Mouse (Mus musculus) neural tube, embryonic 12.5 days (tissue): ENCODE data around the gene Rai14. TPM values are rescaled to one million over a fixed set of nuclear protein-coding genes. Genes with fewer than 3 reads are reported as not detected.

Source experiments
- ATAC-seq: fragments of 200-750 bp; cut with Nextera tagmentation; 2 replicates; pipeline ENCODE4 v1.8.0; 2017; ENCODE audit warnings: low read depth, mild to moderate bottlenecking, moderate TSS enrichment, moderate library complexity; ENCODE audit not compliant: low FRiP score
- H3K27ac ChIP-seq: fragments of 300-500 bp; sonication (generic); 2 replicates; pipeline ENCODE4 v1.5.1; 2016
- H3K27me3 ChIP-seq: fragments of 300-500 bp; sonication (generic); replicated peaks from 2 replicates; pipeline ENCODE4 v1.6.1; 2016; ENCODE audit warnings: mild to moderate bottlenecking
- H3K36me3 ChIP-seq: fragments of 300-500 bp; sonication (generic); 2 replicates; pipeline ENCODE4 v1.6.1; 2016; ENCODE audit warnings: mild to moderate bottlenecking
- H3K4me1 ChIP-seq: fragments of 300-500 bp; sonication (generic); 2 replicates; pipeline ENCODE4 v1.6.1; 2016
- H3K4me2 ChIP-seq: fragments of 300-500 bp; sonication (generic); replicated peaks from 2 replicates; pipeline ENCODE4 v1.6.1; 2016; ENCODE audit warnings: mild to moderate bottlenecking
- H3K4me3 ChIP-seq: fragments of 300-500 bp; sonication (generic); 2 replicates; pipeline ENCODE4 v1.5.1; 2016
- H3K9ac ChIP-seq: fragments of 300-500 bp; sonication (generic); 2 replicates; pipeline ENCODE4 v1.6.1; 2016; ENCODE audit warnings: mild to moderate bottlenecking
- H3K9me3 ChIP-seq: fragments of 300-500 bp; sonication (generic); 2 replicates; pipeline ENCODE4 v1.6.1; 2016; ENCODE audit warnings: mild to moderate bottlenecking
- whole genome bisulfite sequencing: fragments of 180-500 bp; shearing (Covaris S2); methylation state at CpG from one replicate; pipeline ENCODE4 v1.1.7; 2016; 5-methylcytosine and 5-hydroxymethylcytosine counted together
- polyA plus RNA-seq: library from polyadenylated mRNA; unstranded; fragments of >200 nt; fragmentation: Nextera tagmentation; extraction: Ambion mirVana; gene quantifications from 2 replicates; pipeline ENCODE4 v1.2.1, GENCODE M21; 2016

Gene Rai14
- polyA plus RNA-seq, 1 experiment from 2014 or later: 63.3 TPM

DNA sequence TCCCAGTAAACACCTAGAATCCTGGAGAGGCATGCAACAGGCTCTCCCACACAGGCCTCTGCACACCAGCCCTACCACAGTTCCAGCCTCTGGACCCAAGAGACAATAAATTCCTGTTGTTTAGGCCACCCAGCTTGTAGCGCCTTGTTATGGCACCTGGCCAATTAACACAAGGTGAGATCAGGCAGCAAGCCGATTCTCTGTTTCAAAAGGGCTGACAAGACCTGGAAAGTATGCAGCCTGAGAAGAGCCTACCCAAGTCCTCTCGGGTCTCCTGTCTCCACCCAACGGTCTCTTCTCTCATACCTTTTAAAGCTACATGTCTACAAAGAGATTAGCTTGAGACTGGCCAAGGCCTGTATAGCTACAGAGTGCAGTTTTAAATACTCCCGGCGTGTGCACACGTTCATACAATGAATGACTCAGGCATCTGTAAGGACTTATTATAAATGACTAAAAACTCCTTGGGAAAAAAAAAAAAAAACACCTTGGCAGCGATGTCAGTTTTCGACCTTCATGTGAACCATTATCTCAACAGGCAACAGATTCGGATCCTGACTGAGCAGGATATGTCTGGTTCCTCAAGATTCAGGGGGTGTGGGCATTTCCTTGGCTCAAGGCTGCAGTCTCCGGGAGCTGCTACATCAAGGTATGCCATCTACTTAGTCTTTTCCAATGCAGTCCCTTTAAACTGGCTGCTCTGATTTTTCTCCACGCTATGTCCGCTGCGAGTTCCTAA, 28.6 kb downstream of the Rai14 start:
- H3K4me2 ChIP-seq: no peak overlapping the region
- no peak for ATAC-seq
- H3K27ac ChIP-seq: no peak overlapping the region
- no peaks in the 10 kb centered on the region for H3K9me3 ChIP-seq
- H3K9ac ChIP-seq: no peak overlapping the region
- peaks cover 32% of the 10 kb centered on the region for H3K36me3 ChIP-seq
- H3K4me1 ChIP-seq: no peaks in the 10 kb centered on the region
- H3K27me3 ChIP-seq: no peaks in the 10 kb centered on the region
- no peak overlapping the region for H3K4me3 ChIP-seq
- 88% methylated on average over 14 of the region's 14 CpGs for WGBS

DNA sequence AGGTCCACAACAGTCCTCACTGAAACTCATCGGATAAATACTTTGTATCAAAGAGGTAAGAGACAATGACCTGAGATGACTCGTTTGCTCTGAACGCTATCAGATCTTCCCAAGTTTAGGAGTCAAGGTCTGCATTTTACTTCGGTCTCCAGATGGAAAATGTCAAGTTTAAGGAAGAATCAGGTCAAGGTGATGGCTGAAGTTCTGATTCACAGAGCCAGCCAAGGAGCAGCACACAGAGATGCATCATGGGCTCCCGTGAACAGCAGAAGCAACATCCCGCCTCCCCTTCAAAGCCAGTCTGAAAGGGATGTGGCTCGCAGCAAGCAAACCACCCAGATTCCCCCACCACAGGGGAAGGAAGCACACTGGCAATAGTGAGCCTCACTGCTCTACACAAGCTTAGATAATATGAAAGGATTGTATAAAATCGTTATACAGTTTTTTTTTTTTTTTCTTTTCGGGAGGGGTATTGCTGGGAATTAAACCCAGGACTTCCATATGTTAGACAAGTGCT, 30.7 kb downstream of the Rai14 start:
- Histone ChIP-seq H3K27ac (no peak overlapping the region), H3K27me3 (no peaks in the 10 kb centered on the region), H3K36me3 (peaks cover 16% of the 10 kb centered on the region), H3K4me2 (no peak overlapping the region), H3K4me1 (no peaks in the 10 kb centered on the region), H3K9me3 (no peaks in the 10 kb centered on the region), H3K4me3 (no peak overlapping the region), H3K9ac (no peak overlapping the region)
- ATAC-seq: no peak
- 91% methylated on average over 9 of the region's 9 CpGs for WGBS

- no peaks in the 10 kb centered on the region for H3K4me1 ChIP-seq
- H3K4me3 ChIP-seq: no peak overlapping the region
- no peak overlapping the region for H3K9ac ChIP-seq
- no peak for ATAC-seq
- 90% methylated on average over 5 of the region's 5 CpGs for WGBS
- H3K27ac ChIP-seq: no peak overlapping the region
- no peaks in the 10 kb centered on the region for H3K27me3 ChIP-seq
- H3K36me3 ChIP-seq: no peaks in the 10 kb centered on the region
- H3K4me2 ChIP-seq: no peak overlapping the region
- no peaks in the 10 kb centered on the region for H3K9me3 ChIP-seq
Measured at GRCm38 (mm10) chr15:10680514-10680913, 33.9 kb downstream of the Rai14 start.

DNA sequence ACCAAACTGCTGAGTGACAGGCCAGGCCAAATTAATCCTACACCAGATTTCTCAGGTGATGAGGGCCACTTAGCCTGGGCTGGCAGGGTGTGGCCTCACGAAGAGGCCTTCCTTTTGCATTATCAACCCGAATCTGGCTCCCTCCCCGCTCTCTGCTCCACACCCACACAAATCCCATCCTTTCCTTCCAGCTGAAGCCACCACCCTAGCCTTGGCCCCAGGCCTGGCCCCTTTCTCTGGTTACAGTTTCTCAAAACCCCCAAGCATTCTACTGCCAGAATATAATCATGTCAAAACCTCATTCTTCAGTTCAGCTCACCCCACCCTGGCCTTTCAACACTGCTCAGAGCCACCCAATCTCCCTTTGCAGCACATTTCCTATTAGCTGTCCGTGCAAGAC, 34.9 kb downstream of the Rai14 start:
- ATAC-seq: no peak
- no peak overlapping the region for H3K4me3 ChIP-seq
- no peaks in the 10 kb centered on the region for H3K27me3 ChIP-seq
- H3K9me3 ChIP-seq: no peaks in the 10 kb centered on the region
- WGBS: 92% methylated on average over 4 of the region's 4 CpGs
- H3K9ac ChIP-seq: no peak overlapping the region
- H3K4me2 ChIP-seq: no peak overlapping the region
- no peaks in the 10 kb centered on the region for H3K36me3 ChIP-seq
- no peaks in the 10 kb centered on the region for H3K4me1 ChIP-seq
- H3K27ac ChIP-seq: no peak overlapping the region

DNA sequence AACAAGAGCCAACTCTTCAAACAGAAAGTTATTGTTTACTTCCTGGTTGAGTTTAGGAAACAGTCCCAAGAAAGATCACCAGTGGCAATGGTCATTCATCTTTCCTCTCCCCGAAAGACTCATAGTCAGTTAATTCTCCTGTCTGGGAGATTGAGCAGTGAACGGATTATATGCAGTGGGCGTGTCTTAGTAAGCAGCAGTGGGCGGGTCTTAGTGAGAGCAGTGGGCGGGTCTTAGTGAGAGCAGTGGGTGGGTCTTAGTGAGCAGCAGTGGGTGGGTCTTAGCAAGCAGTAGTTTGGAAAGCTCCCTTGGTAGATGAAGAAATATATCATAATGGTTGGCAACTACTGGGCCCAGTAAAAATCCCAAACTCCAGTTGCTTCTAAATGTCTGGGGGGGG, 38.6 kb downstream of the Rai14 start:
- peaks cover 15% of the 10 kb centered on the region for H3K4me1 ChIP-seq
- no peak overlapping the region for H3K27ac ChIP-seq
- H3K27me3 ChIP-seq: no peaks in the 10 kb centered on the region
- 82% methylated on average over 5 of the region's 5 CpGs for WGBS
- ATAC-seq: no peak
- H3K9ac ChIP-seq: no peak overlapping the region
- H3K4me2 ChIP-seq: no peak overlapping the region
- H3K36me3 ChIP-seq: no peaks in the 10 kb centered on the region
- H3K4me3 ChIP-seq: no peak overlapping the region
- no peaks in the 10 kb centered on the region for H3K9me3 ChIP-seq

GRCm38 (mm10) chr15:10672880-10673279, 41.5 kb downstream of the Rai14 start:
- WGBS: 24% methylated on average over 5 of the region's 5 CpGs
- no peak overlapping the region for H3K4me2 ChIP-seq
- H3K36me3 ChIP-seq: no peaks in the 10 kb centered on the region
- no peak overlapping the region for H3K27ac ChIP-seq
- H3K9ac ChIP-seq: no peak overlapping the region
- H3K9me3 ChIP-seq: no peaks in the 10 kb centered on the region
- ATAC-seq: no peak
- no peaks in the 10 kb centered on the region for H3K27me3 ChIP-seq
- no peak overlapping the region for H3K4me3 ChIP-seq
- peaks cover 18% of the 10 kb centered on the region for H3K4me1 ChIP-seq

- no peaks in the 10 kb centered on the region for H3K36me3 ChIP-seq
- peaks cover 18% of the 10 kb centered on the region for H3K4me1 ChIP-seq
- 90% methylated on average over 4 of the region's 4 CpGs for WGBS
- H3K9me3 ChIP-seq: no peaks in the 10 kb centered on the region
- no peak overlapping the region for H3K4me3 ChIP-seq
- H3K27ac ChIP-seq: no peak overlapping the region
- H3K4me2 ChIP-seq: no peak overlapping the region
- ATAC-seq: no peak
- H3K9ac ChIP-seq: no peak overlapping the region
- no peaks in the 10 kb centered on the region for H3K27me3 ChIP-seq
Measured at GRCm38 (mm10) chr15:10671868-10672267, 42.6 kb downstream of the Rai14 start.

GRCm38 (mm10) chr15:10670107-10670506, 44.3 kb downstream of the Rai14 start:
- Histone ChIP-seq H3K4me3 (no peak overlapping the region), H3K4me2 (no peak overlapping the region), H3K9me3 (no peaks in the 10 kb centered on the region), H3K9ac (no peak overlapping the region), H3K36me3 (no peaks in the 10 kb centered on the region), H3K27ac (no peak overlapping the region), H3K4me1 (peaks cover 18% of the 10 kb centered on the region), H3K27me3 (no peaks in the 10 kb centered on the region)
- 68% methylated on average over 7 of the region's 7 CpGs for WGBS
- ATAC-seq: no peak

DNA sequence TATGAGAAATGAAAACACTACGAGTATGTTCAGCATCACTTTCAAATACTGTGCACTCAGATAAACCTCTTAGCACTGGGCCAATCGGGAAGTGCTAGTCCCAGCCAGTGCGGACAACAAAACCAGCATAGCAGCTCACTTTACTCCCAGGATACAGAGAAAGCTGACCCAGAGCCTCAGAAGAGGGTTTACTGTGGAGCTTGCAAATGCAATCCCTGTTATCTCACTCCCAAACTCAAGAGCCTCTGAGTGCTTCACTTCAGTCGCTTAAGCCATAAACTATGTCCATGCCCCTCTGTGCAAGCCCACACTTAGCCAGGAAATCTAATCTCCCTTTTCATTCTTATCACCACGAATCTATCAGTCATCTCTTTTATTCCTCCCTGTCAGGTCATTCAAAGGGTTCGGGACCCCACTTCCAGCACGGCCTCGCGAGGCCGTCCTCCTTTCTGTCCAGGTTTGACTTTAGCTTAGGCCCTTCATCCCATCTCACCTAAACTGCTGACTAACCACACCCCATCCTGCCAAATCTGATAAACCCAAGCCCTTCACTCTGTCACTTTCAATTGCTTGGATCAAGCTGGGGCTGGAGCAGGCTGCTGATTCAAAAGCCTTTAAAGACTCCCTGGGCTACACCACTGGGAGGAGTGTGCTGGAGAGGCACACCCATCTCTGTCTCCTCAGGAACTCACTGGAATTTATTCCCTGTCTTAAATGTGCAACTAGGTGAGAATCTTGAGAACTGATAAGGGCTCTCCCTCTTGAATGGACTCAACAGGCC, 46.1 kb downstream of the Rai14 start:
- WGBS: 69% methylated on average over 10 of the region's 10 CpGs
- peaks cover 11% of the 10 kb centered on the region for H3K4me1 ChIP-seq
- H3K4me2 ChIP-seq: no peak overlapping the region
- no peak for ATAC-seq
- no peak overlapping the region for H3K4me3 ChIP-seq
- no peaks in the 10 kb centered on the region for H3K9me3 ChIP-seq
- H3K27ac ChIP-seq: no peak overlapping the region
- no peaks in the 10 kb centered on the region for H3K36me3 ChIP-seq
- H3K27me3 ChIP-seq: no peaks in the 10 kb centered on the region
- H3K9ac ChIP-seq: no peak overlapping the region

- H3K4me2 ChIP-seq: no peak overlapping the region
- WGBS: 89% methylated on average over 8 of the region's 8 CpGs
- peaks cover 11% of the 10 kb centered on the region for H3K4me1 ChIP-seq
- H3K4me3 ChIP-seq: no peak overlapping the region
- ATAC-seq: no peak
- H3K9ac ChIP-seq: no peak overlapping the region
- no peaks in the 10 kb centered on the region for H3K9me3 ChIP-seq
- peaks cover under 1% of the 10 kb centered on the region; the same call in 1 of the 2 replicates for H3K36me3 ChIP-seq
- H3K27ac ChIP-seq: no peak overlapping the region
- H3K27me3 ChIP-seq: no peaks in the 10 kb centered on the region
Measured at GRCm38 (mm10) chr15:10665816-10666215, 48.6 kb downstream of the Rai14 start.

GRCm38 (mm10) chr15:10664529-10664898, 49.9 kb downstream of the Rai14 start:
- Histone ChIP-seq H3K4me2 (no peak overlapping the region), H3K27me3 (no peaks in the 10 kb centered on the region), H3K27ac (no peak overlapping the region), H3K9ac (no peak overlapping the region), H3K4me1 (peaks cover 8% of the 10 kb centered on the region; the same call in 1 of the 2 replicates), H3K36me3 (peaks cover 6% of the 10 kb centered on the region; the same call in 1 of the 2 replicates), H3K9me3 (no peaks in the 10 kb centered on the region), H3K4me3 (no peak overlapping the region)
- WGBS: 84% methylated on average over 5 of the region's 5 CpGs
- ATAC-seq: no peak

DNA sequence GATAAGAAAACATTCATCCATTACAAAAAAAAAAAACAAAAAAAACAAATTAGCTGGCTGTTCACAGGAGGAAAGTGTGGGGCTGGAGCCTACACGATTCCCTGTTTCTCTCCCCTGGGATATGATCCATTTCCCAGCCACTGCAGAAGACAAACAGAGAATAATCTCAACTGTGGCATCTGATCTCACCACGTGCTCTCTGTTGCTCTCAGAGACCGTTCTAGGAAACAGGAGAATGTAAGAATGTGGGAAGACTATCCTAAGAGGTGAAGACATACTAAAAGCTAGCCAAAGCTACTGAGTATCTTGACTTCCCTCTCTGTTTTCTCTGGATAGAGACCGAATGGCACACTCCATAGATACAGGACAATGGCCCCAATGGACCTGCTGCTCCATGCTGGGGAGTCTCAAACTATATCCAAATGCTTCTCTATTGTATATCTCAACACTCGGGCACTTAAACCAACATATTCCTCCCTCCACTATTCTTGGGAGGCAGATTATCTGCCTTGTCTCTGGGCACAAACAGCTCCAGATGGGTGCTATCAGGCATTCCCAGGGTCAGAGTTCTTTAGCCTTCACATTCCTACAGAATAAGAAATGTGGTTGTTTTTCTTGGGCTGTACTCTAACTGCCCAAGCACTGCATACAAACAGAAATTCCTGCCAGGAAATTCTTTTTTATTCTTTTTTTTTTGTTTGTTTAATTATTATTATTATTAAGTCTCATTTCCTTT, 50.5 kb downstream of the Rai14 start:
- Histone ChIP-seq H3K9ac (no peak overlapping the region), H3K27ac (no peak overlapping the region), H3K27me3 (no peaks in the 10 kb centered on the region), H3K4me2 (no peak overlapping the region), H3K4me3 (no peak overlapping the region), H3K36me3 (peaks cover 6% of the 10 kb centered on the region; the same call in 1 of the 2 replicates), H3K9me3 (no peaks in the 10 kb centered on the region), H3K4me1 (peaks cover 8% of the 10 kb centered on the region; the same call in 1 of the 2 replicates)
- no peak for ATAC-seq
- WGBS: 68% methylated on average over 5 of the region's 5 CpGs
